Mouse (Mus musculus): ENCODE measurements around the gene Slc12a7. TPM values are rescaled to one million over a fixed set of nuclear protein-coding genes. Genes with fewer than 3 reads are reported as not detected.

The Slc12a7 gene
- polyA plus RNA-seq, 1 experiment from 2014 or later: 12.6 TPM

DNA sequence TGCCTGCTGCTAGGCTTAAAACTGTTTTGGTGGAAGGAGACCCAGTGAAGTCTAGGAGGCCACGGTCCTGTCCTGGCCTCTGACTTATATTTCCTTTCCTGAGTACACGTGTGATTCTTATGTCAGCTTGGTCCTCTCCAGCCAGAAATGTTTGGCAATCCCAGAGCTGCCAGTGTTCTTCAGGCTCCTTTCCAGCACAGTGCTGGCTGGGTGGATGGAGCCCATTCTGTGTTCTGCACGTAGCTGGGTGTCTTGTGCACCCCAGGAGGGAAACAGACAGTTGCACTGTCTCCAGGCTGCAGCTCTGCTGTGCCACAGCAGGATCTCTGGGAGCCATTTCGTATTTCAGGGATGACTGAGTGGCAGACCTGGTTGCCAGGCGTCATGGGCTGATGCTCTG is 66.2 kb downstream of the Slc12a7 start:
- H3K9ac ChIP-seq (replicated peaks; ENCODE audit: low read length): no peak overlapping the region
- DNase-seq (no peak), ATAC-seq (ENCODE audit: low FRiP score, low TSS enrichment) (no peak)
- H3K4me1 ChIP-seq (ENCODE audit: control insufficient read depth, insufficient read depth, low read length): no peaks in the 10 kb centered on the region
- H3K4me3 ChIP-seq (replicated peaks; ENCODE audit: low read depth, low read length): no peak overlapping the region
- H3K36me3 ChIP-seq (ENCODE audit: control insufficient read depth, insufficient read depth, low read length): peaks cover 58% of the 10 kb centered on the region
- no peak overlapping the region for H3K27ac ChIP-seq (replicated peaks; ENCODE audit: low read depth, low read length)
- H3K4me2 ChIP-seq (ENCODE audit: low read length): no peak overlapping the region
- WGBS: 77% methylated on average over 5 of the region's 5 CpGs
- no peaks in the 10 kb centered on the region for H3K27me3 ChIP-seq (ENCODE audit: control insufficient read depth, insufficient read depth, low read length)
- H3K9me3 ChIP-seq (ENCODE audit: control insufficient read depth, low read length): no peaks in the 10 kb centered on the region

DNA sequence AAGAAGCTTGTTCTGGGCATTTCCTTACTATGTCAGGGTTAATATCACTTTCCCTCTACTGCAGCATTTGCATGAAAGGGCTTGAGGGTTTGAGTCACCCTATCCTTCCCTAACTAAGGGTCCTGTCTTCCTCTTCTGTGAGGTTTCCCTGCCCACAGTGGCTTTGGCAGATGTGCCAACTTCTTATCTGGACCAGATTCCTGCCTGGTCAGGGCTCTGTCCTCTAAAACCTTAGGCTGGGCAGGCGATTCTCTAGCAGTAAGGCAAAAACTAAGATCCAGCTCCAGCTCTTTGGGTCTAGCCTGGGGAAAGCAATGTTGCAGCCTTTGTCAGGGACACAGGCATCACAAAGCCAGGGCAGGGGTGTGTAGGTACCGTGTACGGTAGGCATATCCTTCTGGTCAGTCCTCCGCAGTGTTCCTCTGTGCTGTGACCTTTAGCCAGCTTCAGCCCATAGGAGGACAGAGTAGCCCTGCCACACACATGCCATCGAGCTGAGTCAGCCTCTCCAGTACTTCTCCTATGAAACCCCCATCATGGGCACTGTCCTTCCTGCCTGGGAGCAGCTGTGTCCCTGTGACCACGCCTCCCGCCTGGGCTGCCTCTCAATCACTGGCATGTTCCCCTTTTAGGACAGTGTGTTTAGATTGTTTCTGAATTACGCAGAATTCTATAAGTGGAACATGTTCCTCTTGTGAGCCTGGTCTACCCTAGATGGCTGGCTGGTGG is 70.7 kb downstream of the Slc12a7 start:
- Histone ChIP-seq H3K4me3 (replicated peaks; ENCODE audit: low read depth, low read length) (no peak overlapping the region), H3K27ac (replicated peaks; ENCODE audit: low read depth, low read length) (no peak overlapping the region), H3K9ac (replicated peaks; ENCODE audit: low read length) (no peak overlapping the region), H3K9me3 (ENCODE audit: control insufficient read depth, low read length) (no peaks in the 10 kb centered on the region), H3K4me2 (ENCODE audit: low read length) (no peak overlapping the region), H3K4me1 (ENCODE audit: control insufficient read depth, insufficient read depth, low read length) (no peaks in the 10 kb centered on the region), H3K27me3 (ENCODE audit: control insufficient read depth, insufficient read depth, low read length) (no peaks in the 10 kb centered on the region), H3K36me3 (ENCODE audit: control insufficient read depth, insufficient read depth, low read length) (peaks cover 42% of the 10 kb centered on the region)
- ATAC-seq (ENCODE audit: low FRiP score, low TSS enrichment): no peak
- WGBS: 92% methylated on average over 8 of the region's 8 CpGs
- DNase-seq: no peak

- Histone ChIP-seq H3K4me1 (ENCODE audit: control insufficient read depth, insufficient read depth, low read length) (no peaks in the 10 kb centered on the region), H3K27ac (replicated peaks; ENCODE audit: low read depth, low read length) (no peak overlapping the region), H3K36me3 (ENCODE audit: control insufficient read depth, insufficient read depth, low read length) (peaks cover 41% of the 10 kb centered on the region), H3K9me3 (ENCODE audit: control insufficient read depth, low read length) (no peaks in the 10 kb centered on the region), H3K27me3 (ENCODE audit: control insufficient read depth, insufficient read depth, low read length) (no peaks in the 10 kb centered on the region), H3K9ac (replicated peaks; ENCODE audit: low read length) (no peak overlapping the region), H3K4me3 (replicated peaks; ENCODE audit: low read depth, low read length) (no peak overlapping the region), H3K4me2 (ENCODE audit: low read length) (no peak overlapping the region)
- ATAC-seq (ENCODE audit: low FRiP score, low TSS enrichment) (no peak), DNase-seq (no peak)
- 94% methylated on average over 5 of the region's 5 CpGs for WGBS
Measured at GRCm38 (mm10) chr13:73804914-73805313, 72.0 kb downstream of the Slc12a7 start.

DNA sequence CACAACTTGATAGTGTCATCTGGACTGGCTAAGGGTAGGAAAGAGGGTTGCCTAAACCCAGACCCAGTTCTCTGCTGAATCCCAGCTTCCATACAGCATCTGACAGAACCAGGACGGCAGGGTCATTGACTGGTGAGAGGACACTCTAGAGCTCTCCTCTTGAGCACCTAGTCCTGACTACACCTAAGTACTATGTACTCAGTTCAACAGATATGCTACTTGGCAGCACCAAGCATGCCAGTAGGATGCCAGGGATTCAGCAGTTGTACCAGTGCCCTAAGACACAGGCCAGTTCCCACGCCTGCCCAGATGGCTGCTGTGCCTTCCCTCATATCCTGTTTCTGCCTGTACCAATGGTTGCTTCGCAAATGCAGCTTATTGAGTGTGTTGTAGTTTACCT is 80.0 kb downstream of the Slc12a7 start:
- H3K9me3 ChIP-seq (ENCODE audit: control insufficient read depth, low read length): no peaks in the 10 kb centered on the region
- H3K9ac ChIP-seq (replicated peaks; ENCODE audit: low read length): no peak overlapping the region
- H3K36me3 ChIP-seq (ENCODE audit: control insufficient read depth, insufficient read depth, low read length): peaks cover 47% of the 10 kb centered on the region
- H3K27me3 ChIP-seq (ENCODE audit: control insufficient read depth, insufficient read depth, low read length): no peaks in the 10 kb centered on the region
- no peaks in the 10 kb centered on the region for H3K4me1 ChIP-seq (ENCODE audit: control insufficient read depth, insufficient read depth, low read length)
- WGBS: 95% methylated on average over 3 of the region's 3 CpGs
- ATAC-seq (ENCODE audit: low FRiP score, low TSS enrichment) (no peak), DNase-seq (no peak)
- no peak overlapping the region for H3K4me2 ChIP-seq (ENCODE audit: low read length)
- no peak overlapping the region for H3K4me3 ChIP-seq (replicated peaks; ENCODE audit: low read depth, low read length)
- no peak overlapping the region for H3K27ac ChIP-seq (replicated peaks; ENCODE audit: low read depth, low read length)

DNA sequence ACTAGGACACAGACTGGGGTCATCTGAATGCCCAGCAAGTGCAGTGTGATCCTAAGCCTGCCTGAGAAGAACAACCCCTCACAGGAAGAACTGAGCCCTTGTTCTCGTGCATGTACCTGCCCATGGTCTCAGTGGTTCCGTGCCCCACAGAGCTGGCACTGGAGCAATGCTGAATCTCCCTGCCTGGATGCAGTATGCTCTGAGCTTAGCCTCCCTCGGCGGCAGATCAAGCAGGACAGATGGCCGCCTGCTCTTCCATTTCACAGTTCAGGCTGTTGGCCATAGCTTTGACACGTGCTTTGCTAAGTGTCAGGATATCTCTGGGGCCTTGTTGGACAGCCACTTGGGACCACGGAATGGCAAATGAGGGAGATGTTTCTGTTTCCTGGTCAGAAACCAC is 81.3 kb downstream of the Slc12a7 start:
- H3K9me3 ChIP-seq (ENCODE audit: control insufficient read depth, low read length): no peaks in the 10 kb centered on the region
- H3K36me3 ChIP-seq (ENCODE audit: control insufficient read depth, insufficient read depth, low read length): peaks cover 39% of the 10 kb centered on the region
- no peak overlapping the region for H3K9ac ChIP-seq (replicated peaks; ENCODE audit: low read length)
- no peak overlapping the region for H3K27ac ChIP-seq (replicated peaks; ENCODE audit: low read depth, low read length)
- no peak overlapping the region for H3K4me3 ChIP-seq (replicated peaks; ENCODE audit: low read depth, low read length)
- no peaks in the 10 kb centered on the region for H3K27me3 ChIP-seq (ENCODE audit: control insufficient read depth, insufficient read depth, low read length)
- no peak for ATAC-seq (ENCODE audit: low FRiP score, low TSS enrichment)
- no peak overlapping the region for H3K4me2 ChIP-seq (ENCODE audit: low read length)
- DNase-seq: no peak
- 92% methylated on average over 7 of the region's 7 CpGs for WGBS
- no peaks in the 10 kb centered on the region for H3K4me1 ChIP-seq (ENCODE audit: control insufficient read depth, insufficient read depth, low read length)

GRCm38 (mm10) chr13:73816338-73816737 is 83.4 kb downstream of the Slc12a7 start:
- no peaks in the 10 kb centered on the region for H3K9me3 ChIP-seq (ENCODE audit: control insufficient read depth, low read length)
- H3K36me3 ChIP-seq (ENCODE audit: control insufficient read depth, insufficient read depth, low read length): peaks cover 22% of the 10 kb centered on the region
- no peak overlapping the region for H3K4me3 ChIP-seq (replicated peaks; ENCODE audit: low read depth, low read length)
- DNase-seq: no peak
- no peaks in the 10 kb centered on the region for H3K4me1 ChIP-seq (ENCODE audit: control insufficient read depth, insufficient read depth, low read length)
- ATAC-seq (ENCODE audit: low FRiP score, low TSS enrichment): no peak
- no peak overlapping the region for H3K4me2 ChIP-seq (ENCODE audit: low read length)
- 79% methylated on average over 6 of the region's 6 CpGs for WGBS
- H3K27me3 ChIP-seq (ENCODE audit: control insufficient read depth, insufficient read depth, low read length): no peaks in the 10 kb centered on the region
- H3K27ac ChIP-seq (replicated peaks; ENCODE audit: low read depth, low read length): no peak overlapping the region
- no peak overlapping the region for H3K9ac ChIP-seq (replicated peaks; ENCODE audit: low read length)

DNA sequence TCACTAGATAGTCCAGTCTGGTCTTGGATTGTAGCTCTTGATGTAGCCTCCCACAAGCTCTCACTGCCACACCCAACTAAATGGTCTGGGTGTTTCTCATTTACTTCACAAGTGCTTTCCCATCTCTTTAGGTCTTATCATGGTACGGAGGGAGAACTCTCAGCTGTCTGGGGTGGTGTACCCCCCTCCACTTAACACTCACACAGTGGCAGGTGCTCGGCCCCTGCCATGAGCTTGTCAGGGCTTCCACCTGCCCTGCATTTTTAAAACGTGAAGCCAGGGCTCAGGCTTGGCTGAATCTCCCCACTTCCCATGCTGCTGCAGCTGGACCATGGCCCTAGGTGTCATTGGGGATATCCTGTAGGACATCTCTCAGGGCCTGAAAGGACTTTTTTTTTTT is 86.0 kb downstream of the Slc12a7 start:
- WGBS: 83% methylated on average over 3 of the region's 3 CpGs
- DNase-seq (no peak), ATAC-seq (ENCODE audit: low FRiP score, low TSS enrichment) (no peak)
- H3K27ac ChIP-seq (replicated peaks; ENCODE audit: low read depth, low read length): no peak overlapping the region
- no peak overlapping the region for H3K4me3 ChIP-seq (replicated peaks; ENCODE audit: low read depth, low read length)
- H3K4me2 ChIP-seq (ENCODE audit: low read length): no peak overlapping the region
- H3K27me3 ChIP-seq (ENCODE audit: control insufficient read depth, insufficient read depth, low read length): no peaks in the 10 kb centered on the region
- H3K9me3 ChIP-seq (ENCODE audit: control insufficient read depth, low read length): no peaks in the 10 kb centered on the region
- peaks cover 18% of the 10 kb centered on the region for H3K36me3 ChIP-seq (ENCODE audit: control insufficient read depth, insufficient read depth, low read length)
- H3K9ac ChIP-seq (replicated peaks; ENCODE audit: low read length): no peak overlapping the region
- no peaks in the 10 kb centered on the region for H3K4me1 ChIP-seq (ENCODE audit: control insufficient read depth, insufficient read depth, low read length)

DNA sequence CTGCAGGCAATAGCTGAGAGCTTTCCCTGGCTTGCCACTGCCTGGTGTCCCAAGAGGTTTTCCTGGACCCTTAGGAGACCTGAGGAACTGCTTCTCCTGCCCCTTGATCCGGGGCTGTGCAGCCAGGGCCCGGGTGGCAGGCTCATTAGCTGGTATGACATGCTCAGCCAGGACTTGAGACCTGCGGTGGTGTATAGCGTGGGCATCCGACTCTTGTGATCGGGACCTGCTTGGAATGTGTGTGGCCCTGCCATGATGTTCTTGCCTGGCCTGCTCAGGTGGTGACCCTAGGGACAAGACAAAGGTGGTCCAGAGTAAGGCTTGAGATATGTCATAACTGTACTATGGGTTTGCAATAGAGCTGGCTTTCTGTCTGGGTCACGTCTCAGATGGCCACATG is 88.4 kb downstream of the Slc12a7 start:
- no peaks in the 10 kb centered on the region for H3K27me3 ChIP-seq (ENCODE audit: control insufficient read depth, insufficient read depth, low read length)
- ATAC-seq (ENCODE audit: low FRiP score, low TSS enrichment) (no peak), DNase-seq (no peak)
- WGBS: 95% methylated on average over 7 of the region's 7 CpGs
- no peaks in the 10 kb centered on the region for H3K36me3 ChIP-seq (ENCODE audit: control insufficient read depth, insufficient read depth, low read length)
- H3K27ac ChIP-seq (replicated peaks; ENCODE audit: low read depth, low read length): no peak overlapping the region
- H3K9ac ChIP-seq (replicated peaks; ENCODE audit: low read length): no peak overlapping the region
- no peak overlapping the region for H3K4me3 ChIP-seq (replicated peaks; ENCODE audit: low read depth, low read length)
- no peaks in the 10 kb centered on the region for H3K4me1 ChIP-seq (ENCODE audit: control insufficient read depth, insufficient read depth, low read length)
- no peak overlapping the region for H3K4me2 ChIP-seq (ENCODE audit: low read length)
- H3K9me3 ChIP-seq (ENCODE audit: control insufficient read depth, low read length): no peaks in the 10 kb centered on the region

DNA sequence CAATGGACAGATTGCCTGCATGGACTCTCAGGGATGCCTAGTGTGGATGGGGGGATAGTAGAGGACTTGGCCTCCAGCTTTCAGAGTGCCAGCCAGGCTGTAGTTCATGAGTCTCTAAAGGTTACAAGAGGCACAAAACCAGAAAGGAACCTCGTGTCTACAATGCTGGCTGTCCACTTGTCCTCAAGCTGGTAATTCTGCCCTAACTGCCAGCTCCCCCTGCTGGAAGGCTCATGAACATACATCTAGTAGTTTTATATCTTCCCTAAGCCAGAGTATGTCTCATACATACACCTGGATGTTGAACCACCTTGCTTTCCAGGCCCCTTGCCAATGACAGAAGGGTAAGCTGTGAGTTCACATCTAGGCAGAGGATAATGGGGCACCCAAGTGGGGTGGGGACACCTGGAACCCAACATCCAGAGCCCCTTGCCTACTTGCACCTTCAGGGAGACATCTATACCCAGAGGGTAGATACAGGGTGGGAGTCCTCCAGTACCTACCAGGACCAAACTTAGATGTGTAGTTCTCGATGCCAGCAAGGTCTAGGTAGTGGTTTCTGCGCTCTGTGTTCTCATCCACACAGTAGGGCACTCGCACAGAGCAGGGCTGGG is 89.4 kb downstream of the Slc12a7 start:
- Histone ChIP-seq H3K4me1 (ENCODE audit: control insufficient read depth, insufficient read depth, low read length) (no peaks in the 10 kb centered on the region), H3K4me3 (replicated peaks; ENCODE audit: low read depth, low read length) (no peak overlapping the region), H3K27me3 (ENCODE audit: control insufficient read depth, insufficient read depth, low read length) (no peaks in the 10 kb centered on the region), H3K36me3 (ENCODE audit: control insufficient read depth, insufficient read depth, low read length) (no peaks in the 10 kb centered on the region), H3K9ac (replicated peaks; ENCODE audit: low read length) (no peak overlapping the region), H3K27ac (replicated peaks; ENCODE audit: low read depth, low read length) (no peak overlapping the region), H3K9me3 (ENCODE audit: control insufficient read depth, low read length) (no peaks in the 10 kb centered on the region), H3K4me2 (ENCODE audit: low read length) (no peak overlapping the region)
- ATAC-seq (ENCODE audit: low FRiP score, low TSS enrichment) (no peak), DNase-seq (peak; percentile 61)
- 64% methylated on average over 4 of the region's 4 CpGs for WGBS

Data from midbrain, embryonic 14.5 days (tissue).